Comparison of ENCODE assay signal across 9 mouse cellular contexts in genomic region chr4:129639221-129639620, GRCm38 (mm10). TPM values are rescaled to one million over a fixed set of nuclear protein-coding genes. Genes with fewer than 3 reads are reported as not detected.
DNase-seq lines count a peak whose midpoint lies in the region; ATAC-seq and TF ChIP-seq lines count a peak whose summit lies in the region.
"Had no signal": no experiment of that assay in that cellular context is flagged by ENCODE, and none has a peak within 500 bp of the region (broad histone marks: within the 10 kb centered on the region; RNA-seq: fewer than 3 reads in every experiment).

No protein-coding gene starts in this region.

- peak overlapping the region; percentile 67 for H3K9ac ChIP-seq in limb, embryonic 15.5 days

- H3K27me3 ChIP-seq in testis, adult 2 months (ENCODE audit: control insufficient read depth, insufficient read depth, low read length): no peaks in the 10 kb centered on the region
- no peaks in the 10 kb centered on the region for H3K27me3 ChIP-seq in limb, embryonic 15.5 days

- peak overlapping the region; percentile 79 for H3K4me2 ChIP-seq in limb, embryonic 15.5 days

- ATAC-seq in limb, embryonic 15.5 days (ENCODE audit: insufficient number of reproducible peaks, low FRiP score, low TSS enrichment, low read depth): no peak

- peak; percentile 58 for DNase-seq in cerebellum, adult 9-11 months
- no peak for DNase-seq in cerebellum, postnatal 4 days (ENCODE audit: low spot score in 2 of 2)
- DNase-seq in testis, postnatal 14 days (ENCODE audit: low spot score): no peak
- DNase-seq in spleen, adult 18-20 months: no peak
- DNase-seq in left cerebral cortex, postnatal 36 days (ENCODE audit: low spot score in 2 of 2): no peak
- no peak for DNase-seq in embryo, embryonic 10 days (ENCODE audit: low spot score)
- DNase-seq: thymus, adult 2 months had no signal

- peak overlapping the region; percentile 4 for H3K4me3 ChIP-seq in testis, adult 2 months (ENCODE audit: control insufficient read depth, low read depth, low read length)
- H3K4me3 ChIP-seq in limb, embryonic 15.5 days: peak overlapping the region; percentile 65

- no peak for TF ChIP-seq CTCF in testis, adult 2 months (IDR thresholded peaks at IDR 0.05; ENCODE audit: control insufficient read depth, insufficient read depth, insufficient replicate concordance, low read depth, low read length)

- 86% methylated on average over 15 of the region's 15 CpGs for WGBS in limb, embryonic 15.5 days

- TF ChIP-seq POLR2A in testis, adult 2 months (IDR thresholded peaks at IDR 0.05; ENCODE audit: control insufficient read depth, low read depth, low read length): no peak

- 0 out of 2 replicates have a peak overlapping the region, but pooled peaks have one; percentile 3 for H3K27ac ChIP-seq in testis, adult 2 months (ENCODE audit: control insufficient read depth, insufficient read depth, low read depth, low read length)
- peak overlapping the region; percentile 98 for H3K27ac ChIP-seq in limb, embryonic 15.5 days

- intact Hi-C loops in left cerebral cortex, postnatal 36 days (cut with DNase I): no loop called here

- peaks cover 12% of the 10 kb centered on the region for H3K4me1 ChIP-seq in testis, adult 2 months (ENCODE audit: control insufficient read depth, insufficient read depth, low read length)
- peaks cover 30% of the 10 kb centered on the region for H3K4me1 ChIP-seq in limb, embryonic 15.5 days

- no peaks in the 10 kb centered on the region for H3K9me3 ChIP-seq in limb, embryonic 15.5 days

- peaks cover 6% of the 10 kb centered on the region for H3K36me3 ChIP-seq in testis, adult 2 months (ENCODE audit: control insufficient read depth, insufficient read depth, low read length)
- H3K36me3 ChIP-seq in limb, embryonic 15.5 days: peaks cover 50% of the 10 kb centered on the region

RNA-seq across cellular contexts. Expression of gene Txlna, which starts 1.6 kb away (rescaled TPM):
- polyA plus RNA-seq in testis, adult 2 months (2012; rRNA removed): 15.3 and 15.9 TPM in 2 replicates
- polyA plus RNA-seq in limb, embryonic 15.5 days (2015; fragmentation: Nextera tagmentation; extraction: Ambion mirVana): 84.9 and 92.7 TPM in 2 replicates
- 10 to 100 TPM; 40.2 to 45.3 TPM for total RNA-seq in left cerebral cortex, postnatal 36 days (2021)

RNA-seq across cellular contexts. Expression of gene Ccdc28b, which starts 15.5 kb away (rescaled TPM):
- 13.8 and 14.1 TPM in 2 replicates for polyA plus RNA-seq in testis, adult 2 months (2012; rRNA removed)
- 50.8 and 50.9 TPM in 2 replicates for polyA plus RNA-seq in limb, embryonic 15.5 days (2015; fragmentation: Nextera tagmentation; extraction: Ambion mirVana)
- 10 to 100 TPM; 53.7 to 60.8 TPM for total RNA-seq in left cerebral cortex, postnatal 36 days (2021)

RNA-seq across cellular contexts. Expression of gene Iqcc, which starts 20.3 kb away (rescaled TPM):
- 45.7 and 46.2 TPM in 2 replicates for polyA plus RNA-seq in testis, adult 2 months (2012; rRNA removed)
- 28.2 and 29.6 TPM in 2 replicates for polyA plus RNA-seq in limb, embryonic 15.5 days (2015; fragmentation: Nextera tagmentation; extraction: Ambion mirVana)
- total RNA-seq in left cerebral cortex, postnatal 36 days (2021): 10 to 100 TPM; 27.5 to 36.2 TPM

RNA-seq across cellular contexts. Expression of gene Dcdc2b, which starts 25.2 kb away (rescaled TPM):
- polyA plus RNA-seq in testis, adult 2 months (2012; rRNA removed): 15.5 and 19.4 TPM in 2 replicates
- 2.4 TPM in 2 replicates for polyA plus RNA-seq in limb, embryonic 15.5 days (2015; fragmentation: Nextera tagmentation; extraction: Ambion mirVana)
- total RNA-seq in left cerebral cortex, postnatal 36 days (2021): 1 to 10 TPM; 2.9 to 7.7 TPM

RNA-seq across cellular contexts. Expression of gene Kpna6, which starts 33.3 kb away (rescaled TPM):
- polyA plus RNA-seq in testis, adult 2 months (2012; rRNA removed): 140 and 143 TPM in 2 replicates
- polyA plus RNA-seq in limb, embryonic 15.5 days (2015; fragmentation: Nextera tagmentation; extraction: Ambion mirVana): 15.3 TPM in 2 replicates
- 100 to 1,000 TPM in 1 of 2 experiments, 10 to 100 TPM in 1; 93.3 to 101 TPM for total RNA-seq in left cerebral cortex, postnatal 36 days (2021)
